Mouse (Mus musculus) heart, embryonic 14.5 days (tissue): Measurements from ENCODE around the gene Serpina3n. TPM values are rescaled to one million over a fixed set of nuclear protein-coding genes. Genes with fewer than 3 reads are reported as not detected.
"Not testable (repeated sequence)": the region's sequence is repeated elsewhere in the genome, so short reads cannot be mapped to it uniquely, and the experiment has no call there.

ENCODE experiments used
- ATAC-seq: fragments of 200-750 bp; cut with Nextera tagmentation; 2 replicates; pipeline ENCODE4 v1.8.0; 2017; ENCODE audit warnings: low read depth, moderate TSS enrichment; ENCODE audit not compliant: insufficient number of reproducible peaks, insufficient read depth, low FRiP score
- H3K27ac ChIP-seq, 2 experiments: fragments of 200-500 bp in 1 of 2; fragments of 300-500 bp in 1 of 2; sonication (generic) in 1 of 2; replicated peaks in 1 of 2; 2 replicates each; pipeline ENCODE4 v1.5.1; 2012 to 2014; ENCODE audit warnings: low read depth in 2 of 2, low read length in 2 of 2, control low read depth in 1 of 2, mild to moderate bottlenecking in 1 of 2, mixed read lengths in 1 of 2; ENCODE audit not compliant: control insufficient read depth in 1 of 2, insufficient read depth in 1 of 2
- H3K27me3 ChIP-seq: fragments of 300-500 bp; sonication (generic); 2 replicates; pipeline ENCODE4 v1.6.1; 2014; ENCODE audit warnings: mild to moderate bottlenecking, low read length, control low read depth; ENCODE audit not compliant: control insufficient read depth, insufficient read depth
- H3K36me3 ChIP-seq: fragments of 300-500 bp; sonication (generic); 2 replicates; pipeline ENCODE4 v1.6.1; 2014; ENCODE audit warnings: mild to moderate bottlenecking, control low read depth, low read length, mixed read lengths; ENCODE audit not compliant: control insufficient read depth, insufficient read depth
- H3K4me1 ChIP-seq, 2 experiments: fragments of 200-500 bp in 1 of 2; fragments of 300-500 bp in 1 of 2; sonication (generic) in 1 of 2; 2 replicates each; pipeline ENCODE4 v1.6.1; 2012 to 2014; ENCODE audit warnings: low read length in 2 of 2, control low read depth in 1 of 2, mixed read lengths in 1 of 2; ENCODE audit not compliant: control insufficient read depth in 2 of 2, insufficient read depth in 2 of 2
- H3K4me2 ChIP-seq: fragments of 300-500 bp; sonication (generic); 2 replicates; pipeline ENCODE4 v1.6.1; 2014; ENCODE audit warnings: mild to moderate bottlenecking, low read length
- H3K4me3 ChIP-seq, 2 experiments: fragments of 200-500 bp in 1 of 2; fragments of 300-500 bp in 1 of 2; sonication (generic) in 1 of 2; 2 replicates each; pipeline ENCODE4 v1.5.1; 2012 to 2014; ENCODE audit warnings: low read length in 2 of 2, mild to moderate bottlenecking in 2 of 2, control low read depth in 1 of 2, low read depth in 1 of 2, moderate library complexity in 1 of 2; ENCODE audit not compliant: control insufficient read depth in 1 of 2, insufficient read depth in 1 of 2
- H3K9ac ChIP-seq: fragments of 300-500 bp; sonication (generic); 2 replicates; pipeline ENCODE4 v1.6.1; 2014; ENCODE audit warnings: mild to moderate bottlenecking, low read length
- H3K9me3 ChIP-seq: fragments of 300-500 bp; sonication (generic); 2 replicates; pipeline ENCODE4 v1.6.1; 2016; ENCODE audit warnings: low read length, control low read depth; ENCODE audit not compliant: control insufficient read depth
- WGBS: fragments of 180-500 bp; shearing (Covaris S2); extraction: QIAGEN DNeasy Blood & Tissue Kit; methylation state at CpG from one replicate; pipeline ENCODE4 v1.1.7; 2014; 5-methylcytosine and 5-hydroxymethylcytosine counted together
- polyA plus RNA-seq: library from polyadenylated mRNA; unstranded; fragments of >200 nt; fragmentation: Nextera tagmentation; extraction: Ambion mirVana; gene quantifications from 2 replicates; pipeline ENCODE4 v1.2.1, GENCODE M21; 2014

Gene Serpina3n
- polyA plus RNA-seq, 1 experiment from 2014 or later: 0.28 TPM

- Histone ChIP-seq H3K27me3 (peaks cover 15% of the 10 kb centered on the region), H3K36me3 (no peaks in the 10 kb centered on the region), H3K4me2 (no peak overlapping the region), H3K4me3 (no peak overlapping the region), H3K9ac (no peak overlapping the region), H3K9me3 (no peaks in the 10 kb centered on the region), H3K27ac (no peak overlapping the region), H3K4me1 (no peaks in the 10 kb centered on the region)
- WGBS: 75% methylated on average over 20 of the region's 20 CpGs
- ATAC-seq: no peak
Observed at GRCm38 (mm10) chr12:104433951-104434735, 27.6 kb downstream of the Serpina3n start.

GRCm38 (mm10) chr12:104440087-104440760 lies 33.7 kb downstream of the Serpina3n start:
- no peak overlapping the region for H3K4me2 ChIP-seq
- peak overlapping the region; percentile 18; the same call in 1 of the 2 replicates for H3K9ac ChIP-seq
- peaks cover 15% of the 10 kb centered on the region for H3K27me3 ChIP-seq
- no peaks in the 10 kb centered on the region for H3K9me3 ChIP-seq
- no peak overlapping the region for H3K27ac ChIP-seq
- no peaks in the 10 kb centered on the region for H3K4me1 ChIP-seq
- no peaks in the 10 kb centered on the region for H3K36me3 ChIP-seq
- H3K4me3 ChIP-seq: no peak overlapping the region
- WGBS: 12% methylated on average over 22 of the region's 22 CpGs
- ATAC-seq: no peak

- no peaks in the 10 kb centered on the region for H3K4me1 ChIP-seq
- H3K9ac ChIP-seq: no peak overlapping the region
- no peak overlapping the region for H3K4me3 ChIP-seq
- 67% methylated on average over 11 of the region's 11 CpGs for WGBS
- ATAC-seq: no peak
- peaks cover 5% of the 10 kb centered on the region for H3K27me3 ChIP-seq
- H3K9me3 ChIP-seq: no peaks in the 10 kb centered on the region
- H3K4me2 ChIP-seq: no peak overlapping the region
- H3K27ac ChIP-seq: no peak overlapping the region
- H3K36me3 ChIP-seq: no peaks in the 10 kb centered on the region
Observed at GRCm38 (mm10) chr12:104443716-104444115, 37.2 kb downstream of the Serpina3n start.

- H3K4me1 ChIP-seq, H3K36me3 ChIP-seq, H3K4me3 ChIP-seq, H3K27me3 ChIP-seq, ATAC-seq, H3K27ac ChIP-seq, H3K9me3 ChIP-seq, H3K4me2 ChIP-seq, H3K9ac ChIP-seq: not testable (repeated sequence)
- WGBS: 69% methylated on average over 25 of the region's 25 CpGs
Observed at GRCm38 (mm10) chr12:104447056-104447455, 40.5 kb downstream of the Serpina3n start.

GRCm38 (mm10) chr12:104448099-104448498 lies 41.6 kb downstream of the Serpina3n start:
- Histone ChIP-seq H3K27me3 (no peaks in the 10 kb centered on the region), H3K36me3 (no peaks in the 10 kb centered on the region), H3K27ac (no peak overlapping the region), H3K4me1 (no peaks in the 10 kb centered on the region), H3K9ac (no peak overlapping the region), H3K4me2 (no peak overlapping the region), H3K9me3 (no peaks in the 10 kb centered on the region), H3K4me3 (no peak overlapping the region)
- no peak for ATAC-seq
- WGBS: 33% methylated on average over 13 of the region's 13 CpGs

GRCm38 (mm10) chr12:104450257-104450656 lies 43.7 kb downstream of the Serpina3n start:
- ATAC-seq: no peak
- Histone ChIP-seq H3K4me3 (no peak overlapping the region), H3K9me3 (no peaks in the 10 kb centered on the region), H3K36me3 (no peaks in the 10 kb centered on the region), H3K4me2 (no peak overlapping the region), H3K4me1 (no peaks in the 10 kb centered on the region), H3K27ac (no peak overlapping the region), H3K27me3 (no peaks in the 10 kb centered on the region), H3K9ac (no peak overlapping the region)
- 54% methylated on average over 10 of the region's 10 CpGs for WGBS

- Histone ChIP-seq H3K9ac (no peak overlapping the region), H3K4me3 (no peak overlapping the region), H3K36me3 (no peaks in the 10 kb centered on the region), H3K27me3 (no peaks in the 10 kb centered on the region), H3K27ac (no peak overlapping the region), H3K4me2 (no peak overlapping the region), H3K9me3 (no peaks in the 10 kb centered on the region), H3K4me1 (no peaks in the 10 kb centered on the region)
- 41% methylated on average over 1 of the region's 1 CpGs for WGBS
- ATAC-seq: no peak
Observed at GRCm38 (mm10) chr12:104453002-104453401, 46.5 kb downstream of the Serpina3n start.
